Mouse (Mus musculus) mouse embryonic stem cell (cell line): ENCODE data around the gene Gm20422.

ENCODE experiments used
- in situ Hi-C, 2 experiments: fragments of 300-500 bp; cut with MboI; formaldehyde crosslinking; loops; 1 replicate in 1 of 2; 3 replicates in 1 of 2; pipeline ENCODE4 v1.14.3; 2019 to 2020; ENCODE audit warnings: low sequenced_read_pairs in 2 of 2, low pct_unique_long_range_greater_than_20kb in 1 of 2, mixed read lengths in 1 of 2; ENCODE audit not compliant: unreplicated experiment in 1 of 2

The Gm20422 gene

GRCm38 (mm10) chr8:69774503-69775148 is at the start of gene Gm20422:
Gene Gm20422 (minus strand): TSS chr8:69774886.
- in situ Hi-C loops, result no loop called here

DNA sequence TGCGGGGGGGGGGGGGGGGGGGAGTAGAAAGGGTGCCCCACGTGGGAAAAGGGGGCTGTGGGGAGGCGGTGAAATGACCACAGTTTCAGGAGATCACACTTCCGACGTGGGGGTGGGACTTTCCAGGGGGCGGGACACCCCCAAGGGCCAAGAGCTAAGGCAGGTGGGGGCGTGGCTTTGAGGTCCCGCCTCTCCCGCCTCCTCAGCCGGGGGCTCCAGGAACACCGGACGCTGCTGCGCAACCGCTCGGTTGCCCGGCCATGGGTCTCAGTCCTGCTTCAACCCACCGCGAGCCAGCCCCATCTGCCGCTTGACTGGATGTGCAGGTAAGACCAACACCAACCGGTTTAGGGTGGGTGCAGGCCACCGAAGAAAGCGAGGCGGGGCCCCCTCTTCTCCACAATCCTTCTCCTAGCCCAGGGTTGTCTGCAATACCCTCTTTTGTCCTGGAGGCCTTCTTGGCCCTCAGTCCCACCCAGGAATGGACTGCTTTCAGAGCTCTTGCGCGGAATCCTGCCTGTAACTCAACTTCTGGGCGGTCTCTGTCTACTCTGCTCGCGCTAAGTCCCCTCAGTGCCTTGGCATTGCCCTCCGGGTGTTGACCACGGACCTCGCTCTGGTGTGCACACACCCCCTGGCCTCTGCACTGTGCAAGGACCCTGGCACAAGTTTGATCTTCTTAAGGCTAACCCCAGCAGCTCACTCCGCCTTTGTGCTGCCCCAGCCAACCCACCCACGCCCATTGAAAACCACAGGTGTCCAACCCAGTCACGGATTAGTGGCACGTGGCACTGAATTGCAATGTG is 47.9 kb upstream of the Gm20422 start, which contains the start of gene Lpar2:
Gene Lpar2 (plus strand): TSS at position 44 of the 806 bp plus-strand sequence.
- in situ Hi-C loops, result no loop called here

GRCm38 (mm10) chr8:69821971-69822385 is 47.3 kb upstream of the Gm20422 start:
- in situ Hi-C loops, result no loop called here

- in situ Hi-C loops, result no loop called here
These were observed 45.8 kb upstream of the Gm20422 start for GRCm38 (mm10) chr8:69820466-69820865.

DNA sequence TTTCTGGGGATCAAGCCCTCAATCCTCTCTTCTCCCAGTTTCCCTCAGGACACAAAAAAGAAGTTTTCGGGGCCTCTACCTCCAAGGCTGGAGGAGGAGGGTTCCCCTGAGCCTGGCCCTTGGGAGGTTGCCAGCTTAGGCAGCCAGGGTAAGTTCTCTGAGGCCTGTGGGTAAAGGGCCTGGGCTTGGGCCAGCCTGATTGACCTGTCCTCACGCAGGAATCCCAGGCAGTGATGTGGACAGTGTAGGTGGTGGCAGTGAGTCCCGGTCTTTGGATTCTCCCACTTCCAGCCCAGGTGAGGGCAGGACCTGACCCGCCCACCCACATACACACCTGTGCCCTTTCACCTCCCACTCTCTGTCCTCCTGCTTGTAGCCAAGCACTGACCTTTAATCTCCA is 40.7 kb upstream of the Gm20422 start:
- in situ Hi-C loops, result no loop called here

DNA sequence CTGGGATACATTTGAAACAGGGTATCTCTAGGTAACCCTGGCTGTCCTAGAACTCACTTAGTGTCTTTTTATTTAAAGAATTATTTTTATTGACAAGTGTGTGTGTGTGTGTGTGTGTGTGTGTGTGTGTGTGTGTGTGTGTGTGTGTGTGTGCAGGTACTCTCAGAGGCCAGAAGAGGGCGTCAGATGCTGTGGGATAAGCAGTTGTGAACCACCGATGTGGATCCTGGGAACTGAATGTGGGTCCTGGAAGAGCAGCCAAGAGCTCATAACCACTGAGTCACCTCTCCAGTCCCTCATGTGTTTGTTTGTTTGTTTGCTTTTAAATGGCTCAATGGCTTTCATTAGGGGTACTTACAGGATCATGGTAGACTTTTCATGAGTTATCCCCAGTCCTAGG is 40.2 kb upstream of the Gm20422 start:
- in situ Hi-C loops, result no loop called here

GRCm38 (mm10) chr8:69809820-69810219 is 35.1 kb upstream of the Gm20422 start:
- in situ Hi-C loops, result no loop called here

- in situ Hi-C loops, result no loop called here
These were observed 34.2 kb upstream of the Gm20422 start for GRCm38 (mm10) chr8:69808864-69809403.

GRCm38 (mm10) chr8:69808094-69808863 is 33.6 kb upstream of the Gm20422 start, which contains the start of gene Gmip:
Gene Gmip (plus strand): TSS chr8:69808679.
- in situ Hi-C loops, result no loop called here

DNA sequence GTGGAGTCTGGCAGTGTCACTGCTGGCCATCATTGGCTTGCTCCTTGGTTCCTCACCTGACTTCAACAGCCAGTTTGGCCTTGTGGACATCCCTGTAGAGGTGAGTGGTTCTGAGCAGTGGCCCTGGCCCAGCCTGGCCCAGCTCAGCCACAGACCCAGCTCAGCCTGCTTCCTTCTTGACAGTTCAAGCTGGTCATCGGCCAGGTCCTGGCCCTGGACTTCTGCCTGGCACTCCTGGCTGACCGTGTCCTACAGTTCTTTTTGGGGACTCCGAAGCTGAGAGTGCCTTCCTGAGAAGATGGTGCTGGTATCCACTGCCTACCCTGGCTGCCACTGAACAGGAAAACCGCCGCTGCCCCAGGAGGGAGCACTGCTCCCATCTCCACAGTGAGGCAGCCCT is 32.5 kb upstream of the Gm20422 start:
- in situ Hi-C loops, result no loop called here

DNA sequence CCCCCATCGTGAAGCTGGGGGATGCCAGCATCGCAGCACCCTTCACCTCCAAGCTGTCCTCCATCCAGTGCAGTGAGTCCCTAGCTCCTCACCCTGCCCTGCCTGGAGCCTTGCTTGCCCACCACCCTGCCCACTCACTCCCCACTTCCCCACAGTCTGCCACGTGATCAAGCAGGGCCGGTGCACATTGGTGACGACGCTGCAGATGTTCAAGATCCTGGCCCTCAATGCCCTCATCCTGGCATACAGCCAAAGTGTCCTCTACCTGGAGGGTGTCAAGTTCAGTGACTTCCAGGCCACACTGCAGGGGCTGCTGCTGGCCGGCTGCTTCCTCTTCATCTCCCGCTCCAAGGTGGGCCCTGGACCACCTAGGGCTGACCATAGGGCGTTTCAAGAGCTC is 30.8 kb upstream of the Gm20422 start:
- in situ Hi-C loops, result no loop called here

DNA sequence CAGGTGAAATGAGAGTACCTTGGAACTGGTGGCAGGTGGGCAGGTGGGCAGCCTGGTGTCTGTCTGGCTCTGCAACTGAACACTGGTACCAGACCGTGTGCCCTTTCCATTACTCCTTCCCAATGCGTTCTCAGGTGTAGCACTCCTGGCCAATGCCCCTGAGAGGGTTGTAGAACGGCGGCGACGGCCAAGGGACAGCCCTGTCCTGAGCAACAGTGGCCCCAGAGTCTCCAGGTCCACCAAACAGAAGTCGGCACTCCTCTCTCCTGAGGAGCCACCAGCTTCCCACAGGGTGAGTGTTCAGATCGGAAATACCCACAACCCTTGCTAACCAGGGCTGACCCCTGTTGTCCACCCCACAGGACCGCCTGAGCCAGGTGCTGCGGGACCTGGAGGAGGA is 30.4 kb upstream of the Gm20422 start:
- in situ Hi-C loops, result no loop called here

DNA sequence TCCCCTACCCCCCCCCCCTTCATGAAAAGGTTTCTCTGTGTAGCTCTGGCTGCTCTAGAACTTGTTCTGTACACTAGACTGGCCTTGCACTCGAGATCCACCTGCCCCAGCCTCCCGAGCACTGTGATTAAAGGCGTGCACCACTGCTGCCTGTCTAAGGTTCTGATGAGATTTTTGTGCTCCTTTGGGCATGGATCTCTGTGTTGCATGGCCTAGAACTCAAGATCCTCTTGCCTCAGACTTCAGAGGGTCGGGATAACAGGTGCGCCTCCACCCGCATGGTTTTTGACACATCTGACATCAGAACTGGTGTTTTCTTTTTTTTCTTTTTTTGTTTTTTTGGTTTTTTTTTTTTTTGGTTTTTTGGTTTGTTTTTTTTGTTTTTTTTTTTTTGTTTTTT is 29.9 kb upstream of the Gm20422 start:
- in situ Hi-C loops, result no loop called here

- in situ Hi-C loops, result no loop called here
These were observed 28.7 kb upstream of the Gm20422 start for GRCm38 (mm10) chr8:69803366-69803765.

DNA sequence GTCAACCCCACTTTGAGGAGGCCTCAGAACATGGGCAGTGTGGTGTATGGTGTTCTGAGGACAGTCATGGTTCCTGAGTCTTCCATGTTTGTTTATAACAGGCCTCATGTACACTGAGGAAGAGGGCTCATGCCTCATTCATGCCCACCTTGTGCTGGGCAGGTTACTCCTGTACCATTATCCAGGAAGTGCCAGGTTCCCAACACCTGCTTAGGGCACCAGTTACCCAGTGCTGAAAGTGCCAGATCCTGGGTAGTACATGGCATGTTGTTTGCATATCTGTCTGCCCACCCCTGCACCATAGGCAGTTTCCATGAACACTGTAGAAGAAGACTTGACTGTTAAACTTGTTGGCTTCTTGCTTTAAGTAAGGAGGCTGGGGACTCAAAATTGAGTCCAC is 27.5 kb upstream of the Gm20422 start:
- in situ Hi-C loops, result no loop called here

DNA sequence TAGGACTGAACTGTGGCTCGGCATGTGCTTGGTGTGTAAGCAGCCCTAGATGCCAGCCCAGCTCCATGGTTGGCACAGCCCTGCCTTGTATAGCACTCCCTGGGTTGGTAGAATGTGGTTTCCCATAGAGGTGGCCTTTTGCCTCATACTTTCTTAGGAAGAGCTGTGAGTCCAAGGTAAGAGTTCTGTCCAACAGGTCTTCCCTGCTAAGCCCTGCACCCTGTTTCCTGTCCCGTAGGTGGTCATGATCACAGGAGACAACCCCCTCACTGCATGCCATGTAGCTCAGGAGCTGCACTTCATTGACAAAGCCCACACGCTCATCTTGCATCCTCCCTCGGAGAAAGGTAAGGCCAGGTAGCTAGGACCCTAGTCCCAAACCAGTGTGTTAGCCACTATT is 27.1 kb upstream of the Gm20422 start:
- in situ Hi-C loops, result no loop called here

DNA sequence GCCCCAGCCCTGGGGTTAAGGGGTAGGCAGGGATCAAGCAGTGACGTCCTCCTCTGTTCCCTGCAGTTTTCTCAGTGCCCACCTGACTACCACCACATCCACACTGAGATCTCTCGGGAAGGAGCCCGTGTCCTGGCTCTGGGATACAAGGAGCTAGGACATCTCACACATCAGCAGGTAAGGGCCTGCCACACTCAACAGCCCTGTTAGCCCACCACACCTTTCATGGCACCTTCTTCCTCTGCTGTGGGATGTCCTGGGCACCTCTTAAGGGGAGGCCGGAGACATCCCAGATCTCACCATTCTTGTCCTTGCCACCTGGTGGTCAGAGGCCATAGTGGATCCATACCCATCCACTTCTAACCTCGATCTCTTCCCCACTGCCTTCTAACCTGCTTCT is 25.3 kb upstream of the Gm20422 start:
- in situ Hi-C loops, result no loop called here

DNA sequence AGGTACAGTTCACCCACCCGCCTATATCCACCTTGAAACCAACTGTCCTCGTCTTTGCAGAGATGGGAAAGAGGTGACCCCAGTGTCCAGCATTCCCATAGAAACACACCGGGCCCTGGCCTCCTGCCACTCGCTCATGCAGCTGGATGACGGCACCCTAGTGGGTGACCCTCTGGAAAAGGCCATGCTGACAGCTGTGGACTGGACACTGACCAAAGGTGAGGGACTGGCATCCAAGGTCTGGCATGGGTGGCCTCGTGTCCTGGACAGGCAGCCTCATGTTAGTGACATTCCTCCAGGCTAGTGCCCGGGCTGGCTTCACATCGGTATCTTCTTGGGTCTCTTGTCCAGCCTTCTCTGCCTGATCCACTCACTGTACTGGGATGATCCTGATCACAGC is 24.6 kb upstream of the Gm20422 start:
- in situ Hi-C loops, result no loop called here

DNA sequence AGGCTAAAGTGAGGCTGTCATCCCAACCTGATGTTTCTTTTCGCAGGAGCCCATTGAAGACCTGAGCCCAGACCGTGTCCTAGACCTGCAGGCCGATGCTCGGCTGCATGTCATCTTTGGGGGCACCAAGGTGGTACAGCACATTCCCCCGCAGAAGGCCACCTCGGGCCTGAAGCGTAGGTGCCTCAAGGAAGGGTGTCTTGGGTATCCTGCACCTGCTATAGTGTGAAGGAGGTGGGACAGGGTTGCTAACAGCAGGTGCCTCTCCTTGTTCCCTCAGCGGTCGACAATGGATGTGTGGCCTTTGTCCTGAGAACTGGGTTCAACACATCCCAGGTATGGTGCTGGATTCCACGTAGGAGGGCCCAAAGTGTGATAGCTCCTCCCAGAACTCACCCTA is 23.0 kb upstream of the Gm20422 start:
- in situ Hi-C loops, result no loop called here
